Mouse (Mus musculus): ENCODE data around the gene Eepd1.

- TF ChIP-seq CTCF (IDR thresholded peaks at IDR 0.05; ENCODE audit: low read depth) (no peak), EP300 (IDR thresholded peaks at IDR 0.05; ENCODE audit: low read depth) (no peak)
Observed at GRCm38 (mm10) chr9:25464305-25464704, 17.0 kb upstream of the Eepd1 start.
